Mouse (Mus musculus): ENCODE data around the gene Dyrk3. TPM values are rescaled to one million over a fixed set of nuclear protein-coding genes. Genes with fewer than 3 reads are reported as not detected.

The Dyrk3 gene
- total RNA-seq, 1 experiment, result 18.6 TPM

- DNase-seq (ENCODE audit: low read depth, low spot score), result no peak
- Histone ChIP-seq H3K9ac (ENCODE audit: insufficient read depth, low read depth, low read length, poor library complexity, severe bottlenecking) (no peak overlapping the region), H3K4me1 (ENCODE audit: control insufficient read depth in 2 of 2, insufficient read depth in 2 of 2, low read length in 2 of 2, poor library complexity in 1 of 2) (0 out of 4 replicates have a peak, but pooled peaks cover 0 to 2% of the 10 kb centered on the region in 2 experiments), H3K36me3 (ENCODE audit: control insufficient read depth, insufficient read depth, low read length, poor library complexity, severe bottlenecking) (peaks cover 60% of the 10 kb centered on the region), H3K4me3 (ENCODE audit: insufficient read depth in 1 of 2, low read depth in 1 of 2, low read length in 2 of 2, poor library complexity in 1 of 2, severe bottlenecking in 1 of 2) (no peak overlapping the region), H3K9me3 (ENCODE audit: control insufficient read depth, insufficient read depth, low read depth, low read length) (no peaks in the 10 kb centered on the region), H3K27ac (ENCODE audit: insufficient read depth, low read depth, low read length, poor library complexity, severe bottlenecking) (no peak overlapping the region)
- TF ChIP-seq ZNF384 (IDR thresholded peaks at IDR 0.05; ENCODE audit: low read depth, low read length) (no peak), ZC3H11A (IDR thresholded peaks at IDR 0.05; ENCODE audit: borderline replicate concordance, low read depth, low read length) (no peak), HCFC1 (IDR thresholded peaks at IDR 0.05; ENCODE audit: borderline replicate concordance, insufficient read depth, low read length) (no peak), CHD2 (IDR thresholded peaks at IDR 0.05; ENCODE audit: low read depth, low read length) (no peak), MAFK (IDR thresholded peaks at IDR 0.05; ENCODE audit: insufficient read depth, low read depth, low read length) (no peak)
- in situ Hi-C loops (cut with MboI; ENCODE audit: low sequenced_read_pairs in 2 of 2, unreplicated experiment in 2 of 2), result no loop called here
Measured at GRCm38 (mm10) chr1:131174299-131174861, 36.2 kb upstream of the Dyrk3 start.

- DNase-seq (ENCODE audit: low read depth, low spot score), result no peak
- in situ Hi-C loops (cut with MboI; ENCODE audit: low sequenced_read_pairs in 2 of 2, unreplicated experiment in 2 of 2), result no loop called here
- Histone ChIP-seq H3K36me3 (ENCODE audit: control insufficient read depth, insufficient read depth, low read length, poor library complexity, severe bottlenecking) (peaks cover 62% of the 10 kb centered on the region), H3K4me3 (ENCODE audit: insufficient read depth in 1 of 2, low read depth in 1 of 2, low read length in 2 of 2, poor library complexity in 1 of 2, severe bottlenecking in 1 of 2) (no peak overlapping the region), H3K27ac (ENCODE audit: insufficient read depth, low read depth, low read length, poor library complexity, severe bottlenecking) (no peak overlapping the region), H3K9me3 (ENCODE audit: control insufficient read depth, insufficient read depth, low read depth, low read length) (no peaks in the 10 kb centered on the region), H3K4me1 (ENCODE audit: control insufficient read depth in 2 of 2, insufficient read depth in 2 of 2, low read length in 2 of 2, poor library complexity in 1 of 2) (0 out of 4 replicates have a peak, but pooled peaks cover 0 to 2% of the 10 kb centered on the region in 2 experiments), H3K9ac (ENCODE audit: insufficient read depth, low read depth, low read length, poor library complexity, severe bottlenecking) (no peak overlapping the region)
- TF ChIP-seq MAFK (IDR thresholded peaks at IDR 0.05; ENCODE audit: insufficient read depth, low read depth, low read length) (no peak), CHD2 (IDR thresholded peaks at IDR 0.05; ENCODE audit: low read depth, low read length) (no peak), HCFC1 (IDR thresholded peaks at IDR 0.05; ENCODE audit: borderline replicate concordance, insufficient read depth, low read length) (no peak), ZNF384 (IDR thresholded peaks at IDR 0.05; ENCODE audit: low read depth, low read length) (no peak), ZC3H11A (IDR thresholded peaks at IDR 0.05; ENCODE audit: borderline replicate concordance, low read depth, low read length) (no peak)
Measured at GRCm38 (mm10) chr1:131173809-131174208, 35.7 kb upstream of the Dyrk3 start.

- 0 out of 4 replicates have a peak, but pooled peaks cover 0 to 2% of the 10 kb centered on the region in 2 experiments for H3K4me1 ChIP-seq (ENCODE audit: control insufficient read depth in 2 of 2, insufficient read depth in 2 of 2, low read length in 2 of 2, poor library complexity in 1 of 2)
- no peaks in the 10 kb centered on the region for H3K9me3 ChIP-seq (ENCODE audit: control insufficient read depth, insufficient read depth, low read depth, low read length)
- DNase-seq (ENCODE audit: low read depth, low spot score), result no peak
- no peak overlapping the region for H3K9ac ChIP-seq (ENCODE audit: insufficient read depth, low read depth, low read length, poor library complexity, severe bottlenecking)
- peaks cover 68% of the 10 kb centered on the region for H3K36me3 ChIP-seq (ENCODE audit: control insufficient read depth, insufficient read depth, low read length, poor library complexity, severe bottlenecking)
- no peak for TF ChIP-seq HCFC1 (IDR thresholded peaks at IDR 0.05; ENCODE audit: borderline replicate concordance, insufficient read depth, low read length)
- no peak for TF ChIP-seq CHD2 (IDR thresholded peaks at IDR 0.05; ENCODE audit: low read depth, low read length)
- no peak for TF ChIP-seq ZC3H11A (IDR thresholded peaks at IDR 0.05; ENCODE audit: borderline replicate concordance, low read depth, low read length)
- TF ChIP-seq MAFK (IDR thresholded peaks at IDR 0.05; ENCODE audit: insufficient read depth, low read depth, low read length), result no peak
- no peak for TF ChIP-seq ZNF384 (IDR thresholded peaks at IDR 0.05; ENCODE audit: low read depth, low read length)
- H3K27ac ChIP-seq (ENCODE audit: insufficient read depth, low read depth, low read length, poor library complexity, severe bottlenecking), result no peak overlapping the region
- in situ Hi-C loops (cut with MboI; ENCODE audit: low sequenced_read_pairs in 2 of 2, unreplicated experiment in 2 of 2), result no loop called here
- no peak overlapping the region for H3K4me3 ChIP-seq (ENCODE audit: insufficient read depth in 1 of 2, low read depth in 1 of 2, low read length in 2 of 2, poor library complexity in 1 of 2, severe bottlenecking in 1 of 2)
Measured at GRCm38 (mm10) chr1:131173001-131173400, 34.9 kb upstream of the Dyrk3 start.

GRCm38 (mm10) chr1:131167612-131168011, 29.5 kb upstream of the Dyrk3 start:
- H3K4me3 ChIP-seq (ENCODE audit: insufficient read depth in 1 of 2, low read depth in 1 of 2, low read length in 2 of 2, poor library complexity in 1 of 2, severe bottlenecking in 1 of 2), result no peak overlapping the region
- no peaks in the 10 kb centered on the region for H3K9me3 ChIP-seq (ENCODE audit: control insufficient read depth, insufficient read depth, low read depth, low read length)
- TF ChIP-seq MAFK (IDR thresholded peaks at IDR 0.05; ENCODE audit: insufficient read depth, low read depth, low read length) (no peak), ZC3H11A (IDR thresholded peaks at IDR 0.05; ENCODE audit: borderline replicate concordance, low read depth, low read length) (no peak), CHD2 (IDR thresholded peaks at IDR 0.05; ENCODE audit: low read depth, low read length) (no peak), HCFC1 (IDR thresholded peaks at IDR 0.05; ENCODE audit: borderline replicate concordance, insufficient read depth, low read length) (no peak), ZNF384 (IDR thresholded peaks at IDR 0.05; ENCODE audit: low read depth, low read length) (no peak)
- H3K4me1 ChIP-seq (ENCODE audit: control insufficient read depth in 2 of 2, insufficient read depth in 2 of 2, low read length in 2 of 2, poor library complexity in 1 of 2), result peaks cover 0 to 2% of the 10 kb centered on the region in 2 experiments; a peak in 1 of 4 replicates
- H3K36me3 ChIP-seq (ENCODE audit: control insufficient read depth, insufficient read depth, low read length, poor library complexity, severe bottlenecking), result peaks cover 80% of the 10 kb centered on the region
- no peak overlapping the region for H3K27ac ChIP-seq (ENCODE audit: insufficient read depth, low read depth, low read length, poor library complexity, severe bottlenecking)
- in situ Hi-C loops (cut with MboI; ENCODE audit: low sequenced_read_pairs in 2 of 2, unreplicated experiment in 2 of 2), result no loop called here
- no peak for DNase-seq (ENCODE audit: low read depth, low spot score)
- H3K9ac ChIP-seq (ENCODE audit: insufficient read depth, low read depth, low read length, poor library complexity, severe bottlenecking), result no peak overlapping the region

Data from ES-E14 (cell line).